Mouse (Mus musculus): ENCODE data around the gene Olfr406.

- no peak for TF ChIP-seq POLR2A (IDR thresholded peaks at IDR 0.05; ENCODE audit: control insufficient read depth in 1 of 2, insufficient read depth in 1 of 2, low read depth in 1 of 2, low read length in 2 of 2, poor library complexity in 1 of 2)
- no peak for TF ChIP-seq CTCF (IDR thresholded peaks at IDR 0.05 in 2 of 3, conservative IDR thresholded peaks at IDR 0.05 in 1 of 3; ENCODE audit: control insufficient read depth in 1 of 3, insufficient read depth in 1 of 3, low read depth in 2 of 3, low read length in 3 of 3, poor library complexity in 1 of 3, severe bottlenecking in 1 of 3)
- no peak for TF ChIP-seq SIN3A (IDR thresholded peaks at IDR 0.05; ENCODE audit: low read length)
- no peak for TF ChIP-seq MXI1 (IDR thresholded peaks at IDR 0.05; ENCODE audit: low read depth, low read length)
- TF ChIP-seq TAL1 (IDR thresholded peaks at IDR 0.05; ENCODE audit: low read length) = no peak
- TF ChIP-seq GATA1 (IDR thresholded peaks at IDR 0.05; ENCODE audit: low read depth, low read length) = no peak
- TF ChIP-seq ZNF384 (IDR thresholded peaks at IDR 0.05; ENCODE audit: low read depth, low read length) = no peak
- no peak for TF ChIP-seq ETS1 (IDR thresholded peaks at IDR 0.05; ENCODE audit: low read depth, low read length)
- TF ChIP-seq JUND (IDR thresholded peaks at IDR 0.05; ENCODE audit: low read depth, low read length) = no peak
- no peak for TF ChIP-seq EP300 (IDR thresholded peaks at IDR 0.05; ENCODE audit: low read depth in 1 of 2, low read length in 2 of 2)
Observed at GRCm38 (mm10) chr11:74259508-74259907, at the start of gene Olfr406.
